ENCODE assay signal across 8 mouse cellular contexts in the genomic region with DNA sequence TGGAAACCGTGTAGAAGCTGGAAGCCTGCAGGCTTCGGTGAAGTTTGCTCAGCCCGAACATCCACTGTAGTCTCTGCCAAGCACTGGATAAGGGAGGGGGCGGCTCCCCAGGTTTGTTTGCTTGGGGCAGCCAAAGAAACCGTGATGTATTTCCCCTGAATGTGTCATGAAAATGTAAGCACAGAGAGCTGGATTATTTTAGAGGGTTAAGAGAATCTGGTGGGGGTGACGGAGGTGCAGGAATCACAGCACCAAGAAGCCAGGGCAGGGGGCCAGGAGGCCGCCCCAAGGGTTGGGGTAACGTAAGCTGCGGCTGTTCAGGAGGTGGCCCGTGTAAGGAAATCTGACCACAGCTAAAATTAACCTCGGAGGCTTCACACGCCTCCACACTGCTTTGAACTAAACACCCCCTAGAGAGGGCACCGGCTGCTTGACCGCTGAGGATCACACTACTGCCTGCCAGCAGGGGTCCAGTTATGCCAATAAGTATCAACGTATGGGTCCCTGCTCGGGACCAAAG.
A peak's percentile ranks its signal among the peaks of the same experiment; 100 is the strongest.
DNase-seq lines count a peak whose midpoint lies in the region; ATAC-seq lines count a peak whose summit lies in the region.

No protein-coding gene starts in this region.

- no peaks in the 10 kb centered on the region for H3K36me3 ChIP-seq in embryonic facial prominence, embryonic 15.5 days
- H3K36me3 ChIP-seq in lung, embryonic 15.5 days, result no peaks in the 10 kb centered on the region
- H3K36me3 ChIP-seq in stomach, embryonic 16.5 days (ENCODE audit: control insufficient read depth, insufficient read depth, low read length), result no peaks in the 10 kb centered on the region

- no peaks in the 10 kb centered on the region for H3K27me3 ChIP-seq in embryonic facial prominence, embryonic 15.5 days
- no peaks in the 10 kb centered on the region for H3K27me3 ChIP-seq in lung, embryonic 15.5 days
- H3K27me3 ChIP-seq in stomach, embryonic 16.5 days (ENCODE audit: control insufficient read depth, insufficient read depth, low read length), result no peaks in the 10 kb centered on the region

- no peak overlapping the region for H3K4me3 ChIP-seq in embryonic facial prominence, embryonic 15.5 days (replicated peaks)
- peak overlapping the region; percentile 1; the same call in 1 of the 2 replicates for H3K4me3 ChIP-seq in lung, embryonic 15.5 days
- H3K4me3 ChIP-seq in stomach, embryonic 16.5 days (replicated peaks; ENCODE audit: low read length), result 0 out of 2 replicates have a peak overlapping the region, but pooled peaks have one; percentile 11

- peak; percentile 72 for ATAC-seq in embryonic facial prominence, embryonic 15.5 days (ENCODE audit: insufficient number of reproducible peaks, low FRiP score, low TSS enrichment, low read depth)
- peak; percentile 44; the same call in 1 of the 2 replicates for ATAC-seq in lung, embryonic 15.5 days (ENCODE audit: borderline replicate concordance, extremely low read depth, low FRiP score, low TSS enrichment)
- peak; percentile 77; the same call in 1 of the 2 replicates for ATAC-seq in stomach, embryonic 16.5 days (ENCODE audit: insufficient read depth, low FRiP score)

- H3K4me1 ChIP-seq in embryonic facial prominence, embryonic 15.5 days, result peaks cover 27% of the 10 kb centered on the region
- peaks cover 27% of the 10 kb centered on the region for H3K4me1 ChIP-seq in lung, embryonic 15.5 days
- H3K4me1 ChIP-seq in stomach, embryonic 16.5 days (ENCODE audit: control insufficient read depth, insufficient read depth, low read length), result peaks cover 17% of the 10 kb centered on the region

- peak overlapping the region; percentile 32 for H3K4me2 ChIP-seq in embryonic facial prominence, embryonic 15.5 days (replicated peaks)
- peak overlapping the region; percentile 41 for H3K4me2 ChIP-seq in lung, embryonic 15.5 days
- H3K4me2 ChIP-seq in stomach, embryonic 16.5 days (ENCODE audit: low read depth, low read length), result peak overlapping the region; percentile 55

- WGBS in embryonic facial prominence, embryonic 15.5 days, result 11% methylated on average over 16 of the region's 16 CpGs
- WGBS in lung, embryonic 15.5 days, result 8% methylated on average over 16 of the region's 16 CpGs
- WGBS in stomach, embryonic 16.5 days, result 10% methylated on average over 16 of the region's 16 CpGs

- no peaks in the 10 kb centered on the region for H3K9me3 ChIP-seq in embryonic facial prominence, embryonic 15.5 days (replicated peaks)
- no peaks in the 10 kb centered on the region for H3K9me3 ChIP-seq in lung, embryonic 15.5 days
- no peaks in the 10 kb centered on the region for H3K9me3 ChIP-seq in stomach, embryonic 16.5 days (replicated peaks; ENCODE audit: control insufficient read depth, low read length)

- H3K27ac ChIP-seq in embryonic facial prominence, embryonic 15.5 days (replicated peaks), result peak overlapping the region; percentile 76; the same call in 1 of the 2 replicates
- H3K27ac ChIP-seq in lung, embryonic 15.5 days, result no peak overlapping the region
- peak overlapping the region; percentile 86 for H3K27ac ChIP-seq in stomach, embryonic 16.5 days (ENCODE audit: low read length)

- DNase-seq in Muller cell, postnatal 12 days (ENCODE audit: inconsistent ontology term), result peak; percentile 67
- peak; percentile 73 for DNase-seq in heart, postnatal 4 days
- DNase-seq in cerebellum, adult 9-11 months, result no peak
- DNase-seq in kidney, postnatal 10 days, result no peak
- no peak for DNase-seq in adrenal gland, adult (ENCODE audit: inconsistent age in 2 of 2, low spot score in 1 of 2)

- H3K9ac ChIP-seq in embryonic facial prominence, embryonic 15.5 days, result no peak overlapping the region
- H3K9ac ChIP-seq in lung, embryonic 15.5 days, result no peak overlapping the region
- peak overlapping the region; percentile 56; the same call in 1 of the 2 replicates for H3K9ac ChIP-seq in stomach, embryonic 16.5 days (ENCODE audit: low read length)

Comparison
In these comparisons a context has a peak if more than half of its experiments do, and no peak if none do; other contexts are left out.
1. DNase-seq: peak in Muller cell, postnatal 12 days (single experiment) and heart, postnatal 4 days (single experiment); none in cerebellum, adult 9-11 months (single experiment), kidney, postnatal 10 days (single experiment) and adrenal gland, adult (0 of 2).
2. Peak in every context shown above with its lines, with median percentiles within 50 percentile points of each other: ATAC-seq and H3K4me2 ChIP-seq.